Mouse (Mus musculus): ENCODE measurements around the gene Pls1.

The Pls1 gene

GRCm38 (mm10) chr9:95705371-95705770 lies 139.7 kb downstream of the Pls1 start:
- no peak for DNase-seq (ENCODE audit: low spot score in 2 of 2)

- DNase-seq (ENCODE audit: low spot score in 2 of 2): no peak
Measured at GRCm38 (mm10) chr9:95704078-95704477, 141.0 kb downstream of the Pls1 start.

Measured in urinary bladder, postnatal 36 days (tissue).